Mouse (Mus musculus): ENCODE data around the gene Mtg2.

- no peak for TF ChIP-seq GATA1 (IDR thresholded peaks at IDR 0.05; ENCODE audit: borderline replicate concordance, low read length)
- TF ChIP-seq FLI1 (IDR thresholded peaks at IDR 0.05; ENCODE audit: low read length), result no peak
These were observed 15.7 kb downstream of the Mtg2 start for GRCm38 (mm10) chr2:180085926-180086636.
